Mouse (Mus musculus): Measurements from ENCODE around the gene Tmod2. TPM values are rescaled to one million over a fixed set of nuclear protein-coding genes. Genes with fewer than 3 reads are reported as not detected.

Tmod2 gene
- total and polyA plus RNA-seq, 3 experiments = not detected

- TF ChIP-seq USF2 (IDR thresholded peaks at IDR 0.05; ENCODE audit: borderline replicate concordance in 1 of 2, insufficient read depth in 1 of 2, low read depth in 1 of 2, low read length in 2 of 2) (no peak), MAX (IDR thresholded peaks at IDR 0.05; ENCODE audit: low read length) (no peak), JUND (IDR thresholded peaks at IDR 0.05; ENCODE audit: low read depth, low read length) (no peak), CHD1 (IDR thresholded peaks at IDR 0.05; ENCODE audit: low read depth, low read length) (no peak)
Measured at GRCm38 (mm10) chr9:75607496-75607895, 3.6 kb downstream of the Tmod2 start (continued).

DNA sequence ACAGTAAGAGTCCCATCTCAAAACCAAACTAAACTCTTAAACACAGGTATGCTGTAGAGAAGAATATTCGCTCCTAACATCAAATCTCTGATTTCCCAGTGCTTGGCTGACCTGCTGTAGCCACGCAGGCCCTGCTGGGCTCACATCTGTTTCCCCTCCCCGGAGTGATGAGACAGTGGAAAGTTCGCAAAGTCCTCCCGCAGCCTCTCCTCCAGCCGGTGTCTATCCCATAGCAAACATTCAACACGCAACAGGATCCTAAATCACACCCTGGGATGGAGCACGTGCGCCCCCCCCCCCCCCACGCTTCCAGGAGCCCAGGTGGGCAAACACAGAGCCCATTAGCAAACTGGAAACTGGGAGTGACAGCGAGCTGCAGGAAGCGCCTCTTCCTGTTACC is 9.6 kb downstream of the Tmod2 start:
- no peaks in the 10 kb centered on the region for H3K79me2 ChIP-seq (ENCODE audit: control insufficient read depth, insufficient read depth, low read length, poor library complexity)
- no peak for TF ChIP-seq CHD2 (IDR thresholded peaks at IDR 0.05; ENCODE audit: low read length)
- no peak for TF ChIP-seq USF2 (IDR thresholded peaks at IDR 0.05; ENCODE audit: borderline replicate concordance in 1 of 2, insufficient read depth in 1 of 2, low read depth in 1 of 2, low read length in 2 of 2)
- TF ChIP-seq MAX (IDR thresholded peaks at IDR 0.05; ENCODE audit: low read length) = no peak
- no peak for TF ChIP-seq MYB (IDR thresholded peaks at IDR 0.05; ENCODE audit: low read depth, low read length)
- TF ChIP-seq E2F4 (IDR thresholded peaks at IDR 0.05; ENCODE audit: borderline replicate concordance, low read depth, low read length) = no peak
- no peak for TF ChIP-seq POLR2A (IDR thresholded peaks at IDR 0.05; ENCODE audit: control insufficient read depth in 1 of 2, insufficient read depth in 1 of 2, low read depth in 1 of 2, low read length in 2 of 2, poor library complexity in 1 of 2)
- no peak for TF ChIP-seq MAFK (IDR thresholded peaks at IDR 0.05; ENCODE audit: borderline replicate concordance, low read depth, low read length)
- no peak for TF ChIP-seq GATA1 (IDR thresholded peaks at IDR 0.05; ENCODE audit: low read depth, low read length)
- no peak for TF ChIP-seq MYC (IDR thresholded peaks at IDR 0.05; ENCODE audit: low read depth, low read length)
- no peak for TF ChIP-seq TAL1 (IDR thresholded peaks at IDR 0.05; ENCODE audit: low read length)
- H3K4me3 ChIP-seq (ENCODE audit: control insufficient read depth in 1 of 2, insufficient read depth in 1 of 2, low read depth in 2 of 2, low read length in 2 of 2) = no peak overlapping the region
- DNase-seq (ENCODE audit: low read depth, low spot score) = no peak
- no peaks in the 10 kb centered on the region for H3K9me3 ChIP-seq (replicated peaks; ENCODE audit: insufficient read depth, low read length)
- no peaks in the 10 kb centered on the region for H3K36me3 ChIP-seq (ENCODE audit: control insufficient read depth in 1 of 2, insufficient read depth in 2 of 2, low read length in 2 of 2)
- H3K9ac ChIP-seq (ENCODE audit: control insufficient read depth, low read depth, low read length, poor library complexity, severe bottlenecking) = no peak overlapping the region
- H3K27me3 ChIP-seq (ENCODE audit: control insufficient read depth in 1 of 2, insufficient read depth in 2 of 2, low read length in 2 of 2) = peaks cover 0 to 2% of the 10 kb centered on the region in 2 experiments; a peak in 2 of 4 replicates
- H3K27ac ChIP-seq (ENCODE audit: control insufficient read depth, low read depth, low read length) = no peak overlapping the region
- H3K4me1 ChIP-seq (ENCODE audit: control insufficient read depth in 1 of 2, insufficient read depth in 2 of 2, low read length in 2 of 2) = no peaks in the 10 kb centered on the region

DNA sequence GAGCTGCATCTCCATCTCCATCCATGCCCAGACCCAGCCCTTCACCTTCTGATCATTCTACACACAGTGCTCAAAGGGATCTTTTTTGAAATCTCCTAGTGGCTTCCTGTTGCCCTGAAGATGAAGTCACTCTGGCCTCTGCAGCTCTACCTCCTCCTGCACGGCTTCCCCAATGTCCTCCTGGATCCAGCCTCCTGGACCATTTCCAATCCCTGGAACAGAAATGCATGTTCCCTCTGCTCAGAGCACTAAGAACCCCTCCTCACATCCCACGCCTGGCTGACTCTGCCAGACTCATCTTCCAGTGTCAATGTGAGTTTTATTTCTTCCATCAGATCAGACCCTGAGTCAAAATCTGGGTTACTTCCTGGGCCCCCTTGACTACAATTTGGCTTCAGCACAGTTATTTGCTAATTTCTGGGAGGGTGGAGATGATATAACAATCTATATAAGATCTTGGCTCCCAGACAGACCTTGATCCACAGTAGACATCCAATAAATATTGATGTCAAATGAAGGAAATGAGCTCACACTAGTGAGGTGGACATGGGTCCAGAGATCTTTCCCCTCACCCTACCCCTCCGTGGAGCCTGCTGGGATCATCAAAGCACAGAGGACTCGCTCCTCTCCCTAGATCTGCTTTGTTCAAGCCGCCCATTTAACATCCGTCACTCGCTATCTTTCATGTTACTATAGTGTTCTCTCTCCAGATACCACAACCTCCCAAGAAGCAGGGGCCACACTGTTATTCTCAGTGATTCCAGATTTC is 10.8 kb downstream of the Tmod2 start:
- Histone ChIP-seq H3K79me2 (ENCODE audit: control insufficient read depth, insufficient read depth, low read length, poor library complexity) (no peaks in the 10 kb centered on the region), H3K4me3 (ENCODE audit: control insufficient read depth in 1 of 2, insufficient read depth in 1 of 2, low read depth in 2 of 2, low read length in 2 of 2) (no peak overlapping the region), H3K9ac (ENCODE audit: control insufficient read depth, low read depth, low read length, poor library complexity, severe bottlenecking) (no peak overlapping the region), H3K27me3 (ENCODE audit: control insufficient read depth in 1 of 2, insufficient read depth in 2 of 2, low read length in 2 of 2) (peaks cover 0 to 2% of the 10 kb centered on the region in 2 experiments; a peak in 2 of 4 replicates), H3K27ac (ENCODE audit: control insufficient read depth, low read depth, low read length) (no peak overlapping the region), H3K4me1 (ENCODE audit: control insufficient read depth in 1 of 2, insufficient read depth in 2 of 2, low read length in 2 of 2) (no peaks in the 10 kb centered on the region), H3K9me3 (replicated peaks; ENCODE audit: insufficient read depth, low read length) (no peaks in the 10 kb centered on the region), H3K36me3 (ENCODE audit: control insufficient read depth in 1 of 2, insufficient read depth in 2 of 2, low read length in 2 of 2) (no peaks in the 10 kb centered on the region)
- no peak for DNase-seq (ENCODE audit: low read depth, low spot score)
- no peak for TF ChIP-seq ZNF384 (IDR thresholded peaks at IDR 0.05; ENCODE audit: low read depth, low read length)
- TF ChIP-seq TCF12 (IDR thresholded peaks at IDR 0.05; ENCODE audit: low read depth, low read length) = no peak
- TF ChIP-seq MXI1 (IDR thresholded peaks at IDR 0.05; ENCODE audit: low read depth, low read length) = no peak
- no peak for TF ChIP-seq POLR2A (IDR thresholded peaks at IDR 0.05; ENCODE audit: control insufficient read depth in 1 of 2, insufficient read depth in 1 of 2, low read depth in 1 of 2, low read length in 2 of 2, poor library complexity in 1 of 2)
- TF ChIP-seq USF1 (IDR thresholded peaks at IDR 0.05; ENCODE audit: low read depth, low read length) = no peak
- no peak for TF ChIP-seq RCOR1 (IDR thresholded peaks at IDR 0.05; ENCODE audit: low read depth, low read length)
- TF ChIP-seq ZKSCAN1 (IDR thresholded peaks at IDR 0.05; ENCODE audit: low read depth, low read length) = no peak

Measured in MEL (cell line).